Mouse (Mus musculus) WW6 (cell line): Measurements from ENCODE around the gene Pfkm.

ENCODE experiments used
- DNase-seq: peaks from one replicate; pipeline ENCODE4 v3.0.0-alpha.2; 2013; ENCODE audit warnings: low read depth, low spot score

The Pfkm gene

GRCm38 (mm10) chr15:98170917-98171316, 78.5 kb downstream of the Pfkm start:
- DNase-seq = no peak

GRCm38 (mm10) chr15:98172113-98172512, 79.7 kb downstream of the Pfkm start:
- DNase-seq = no peak

- DNase-seq = no peak
Measured at GRCm38 (mm10) chr15:98173821-98174220, 81.4 kb downstream of the Pfkm start.

- no peak for DNase-seq
Measured at GRCm38 (mm10) chr15:98177320-98177719, 84.9 kb downstream of the Pfkm start.

- DNase-seq = no peak
Measured at GRCm38 (mm10) chr15:98180567-98181131, 88.3 kb downstream of the Pfkm start.

GRCm38 (mm10) chr15:98181132-98181711, 88.8 kb downstream of the Pfkm start:
- peak; percentile 84 for DNase-seq
